Mouse (Mus musculus) left cerebral cortex, adult 2 months (tissue): Measurements from ENCODE around the gene Mptx1. TPM values are rescaled to one million over a fixed set of nuclear protein-coding genes. Genes with fewer than 3 reads are reported as not detected.
"Not testable (repeated sequence)": the region's sequence is repeated elsewhere in the genome, so short reads cannot be mapped to it uniquely, and the experiment has no call there.

Source experiments
- DNase-seq, 2 experiments: peaks; one replicate each; pipeline ENCODE4 v3.0.0; 2021 to 2022; ENCODE audit warnings: low spot score in 2 of 2, mixed read lengths in 1 of 2; ENCODE audit errors: extremely low spot score in 1 of 2
- H3K27ac ChIP-seq: fragments of 200-600 bp; 2 replicates; pipeline ENCODE4 v1.8.1; 2022
- H3K4me3 ChIP-seq: fragments of 200-600 bp; 2 replicates; pipeline ENCODE4 v1.8.1; 2022
- CTCF ChIP-seq: fragments of 200-600 bp; IDR thresholded peaks from 2 replicates; pipeline ENCODE4 v1.8.1; 2022; ENCODE audit warnings: antibody characterized with exemption, mild to moderate bottlenecking, moderate library complexity
- intact Hi-C: fragments of 180-260 bp; cut with DNase I; formaldehyde crosslinking; loops from one replicate; pipeline ENCODE4 v1.15.1; 2025
- long read RNA-seq, 2 experiments: library from polyadenylated mRNA; stranded (forward); transcript quantifications; one replicate each; pipeline ENCODE4 v2.0.0; 2021; ENCODE audit warnings: borderline mapping rate in 2 of 2
- total RNA-seq, 2 experiments: library from RNA; stranded (reverse); gene quantifications; 2 replicates each; pipeline ENCODE4 v1.2.3; 2021

The Mptx1 gene
- not detected for total RNA-seq
- long read RNA-seq, experiment 1, result 0 reads
- long read RNA-seq, experiment 2, result 0 reads

DNA sequence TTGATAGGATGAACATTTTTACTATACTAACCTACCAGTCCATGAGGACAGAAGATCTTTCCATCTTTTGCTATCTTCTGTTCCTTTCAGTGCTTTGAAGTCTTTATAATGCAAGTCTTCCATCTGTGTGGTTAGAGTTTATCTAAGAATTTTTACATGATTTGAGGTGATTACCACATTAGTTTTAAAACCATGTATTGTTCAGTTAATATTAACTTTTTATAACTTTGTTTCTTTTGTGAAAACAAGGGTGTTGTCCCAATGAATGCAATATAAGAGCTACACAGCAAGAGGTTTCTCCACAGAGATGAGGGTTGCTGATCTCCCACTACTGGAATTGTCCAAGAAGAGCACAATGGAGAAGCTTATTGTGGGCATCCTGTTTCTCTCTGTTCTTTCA is at the start of gene Mptx1:
Mptx1 (plus strand) TSS at position 301 of the 400 bp plus-strand sequence.
- intact Hi-C loops, result no loop called here
- TF ChIP-seq CTCF, result no peak
- Histone ChIP-seq H3K4me3 (no peak within 1 kb of the TSS), H3K27ac (no peak within 1 kb of the TSS)
- DNase-seq, result no peak

GRCm38 (mm10) chr1:174303162-174303561 is 27.2 kb upstream of the Mptx1 start:
- no peak for TF ChIP-seq CTCF
- DNase-seq, result no peak
- intact Hi-C loops, result no loop called here
- Histone ChIP-seq H3K4me3 (no peak overlapping the region), H3K27ac (no peak overlapping the region)

DNA sequence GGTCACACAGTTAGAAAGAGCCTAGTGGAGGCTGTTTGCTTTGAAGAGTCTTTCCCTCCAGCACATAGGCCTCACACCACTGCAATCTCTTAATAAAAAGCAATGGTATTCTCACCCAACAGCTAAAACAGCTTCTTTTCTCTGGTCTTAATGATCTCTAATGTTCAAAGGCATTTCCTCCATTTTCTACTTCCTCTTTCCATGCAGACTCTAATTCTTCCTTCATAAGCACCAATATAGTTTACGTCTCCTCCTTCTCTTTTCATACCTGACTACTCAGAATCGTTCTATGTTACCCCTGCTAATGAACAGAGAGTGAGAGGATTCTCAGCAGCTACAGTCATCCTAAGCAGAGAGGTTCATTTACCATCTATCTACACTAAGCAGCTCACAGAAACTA is 13.0 kb upstream of the Mptx1 start:
- Histone ChIP-seq H3K27ac (no peak overlapping the region), H3K4me3 (no peak overlapping the region)
- intact Hi-C loops, result loop anchor here (5.0 kb wide), 1 partner anchor 1025 kb away; no protein-coding TSS in a partner anchor
- TF ChIP-seq CTCF, result no peak
- no peak for DNase-seq

DNA sequence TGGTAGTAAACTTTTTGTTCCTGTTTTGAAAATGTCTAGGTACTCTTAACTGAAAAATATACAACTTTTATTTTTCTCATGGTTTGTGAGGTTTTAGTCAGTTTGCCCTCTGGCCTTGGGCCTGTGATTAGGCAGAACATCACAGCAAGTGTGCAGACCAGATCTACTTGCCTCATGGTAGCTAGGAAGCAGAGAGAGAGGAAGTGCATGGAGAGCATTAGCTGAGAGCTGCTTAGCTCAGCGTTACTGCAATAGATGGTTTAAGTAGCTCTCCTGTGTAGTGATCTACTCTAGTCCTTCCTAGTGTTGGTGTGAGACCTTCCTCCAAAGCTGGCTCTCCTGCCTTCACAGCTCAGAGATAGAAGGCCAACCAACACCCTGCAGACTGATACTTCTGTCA is 23.3 kb downstream of the Mptx1 start:
- DNase-seq, H3K27ac ChIP-seq, H3K4me3 ChIP-seq, intact Hi-C loops: not testable (repeated sequence)

GRCm38 (mm10) chr1:174354640-174355039 is 24.3 kb downstream of the Mptx1 start:
- no peak for TF ChIP-seq CTCF
- intact Hi-C loops, result no loop called here
- Histone ChIP-seq H3K27ac (no peak overlapping the region), H3K4me3 (no peak overlapping the region)
- DNase-seq, result no peak

DNA sequence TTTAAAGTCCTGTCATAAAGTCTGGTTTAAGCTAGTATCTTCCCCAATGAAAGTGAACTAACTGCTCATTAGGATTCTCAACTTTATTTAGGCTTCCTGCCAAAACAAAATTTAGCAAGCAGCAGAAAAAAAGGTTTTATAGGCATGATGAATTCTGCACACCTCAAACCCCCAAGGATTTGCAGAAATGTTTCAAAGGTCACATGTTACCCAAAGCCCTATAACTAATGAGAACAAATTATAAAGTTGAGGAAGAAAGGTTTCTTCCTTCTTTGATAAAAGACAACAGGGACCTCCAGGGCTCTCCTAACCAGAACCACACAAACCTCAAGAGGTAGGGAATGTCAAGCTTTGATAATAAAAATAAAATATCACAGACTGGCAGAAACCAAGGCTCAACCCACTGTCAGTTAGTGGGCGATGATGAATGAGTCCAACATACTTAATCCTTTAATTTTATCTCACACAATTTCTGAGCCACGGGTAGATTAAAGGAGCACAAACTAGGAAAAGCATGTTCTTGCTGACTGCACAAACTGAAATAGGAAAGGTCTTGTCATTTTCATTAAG is 34.6 kb downstream of the Mptx1 start, which contains the start of gene Olfr417:
Olfr417 (plus strand) TSS at position 241 of the 570 bp plus-strand sequence.
- no peak within 1 kb of the TSS for H3K27ac ChIP-seq
- no peak for TF ChIP-seq CTCF
- DNase-seq, result no peak
- no peak within 1 kb of the TSS for H3K4me3 ChIP-seq
- intact Hi-C loops, result no loop called here

GRCm38 (mm10) chr1:174373799-174374198 is 43.5 kb downstream of the Mptx1 start:
- Histone ChIP-seq H3K27ac (no peak overlapping the region), H3K4me3 (no peak overlapping the region)
- TF ChIP-seq CTCF, result no peak
- DNase-seq, result no peak
- intact Hi-C loops, result no loop called here

Other genes with a start within 250 kb of the Mptx1 start
- not detected for gene Olfr429, start 246.2 kb upstream of the Mptx1 start, total RNA-seq
- not detected for gene Olfr427, start 233.6 kb upstream of the Mptx1 start, total RNA-seq
- not detected for gene Olfr231, start 209.4 kb upstream of the Mptx1 start, total RNA-seq
- not detected for gene Olfr424, start 199.0 kb upstream of the Mptx1 start, total RNA-seq
- not detected for gene Olfr420, start 174.9 kb upstream of the Mptx1 start, total RNA-seq
- under 1 TPM; 0.05 to 0.07 TPM for gene Spta1, start 157.7 kb upstream of the Mptx1 start, total RNA-seq
- not detected for gene Olfr419, start 78.5 kb upstream of the Mptx1 start, total RNA-seq
- not detected for gene Olfr417, start 34.6 kb downstream of the Mptx1 start, total RNA-seq
- not detected for gene Olfr248, start 60.5 kb downstream of the Mptx1 start, total RNA-seq
- gene Olfr414, start 93.5 kb downstream of the Mptx1 start, total RNA-seq, result not detected
- not detected for gene Olfr220, start 111.6 kb downstream of the Mptx1 start, total RNA-seq
- gene Fmn2, start 171.3 kb downstream of the Mptx1 start, total RNA-seq, result 10 to 100 TPM; 81.5 to 87.0 TPM